Mouse (Mus musculus): ENCODE results near the gene Mid1.
"Not testable (repeated sequence)": the region's sequence is repeated elsewhere in the genome, so short reads cannot be mapped to it uniquely, and the experiment has no call there.

Mid1 gene

GRCm38 (mm10) chrX:169999912-170000641 is 315.1 kb downstream of the Mid1 start:
- not testable (repeated sequence) for DNase-seq (ENCODE audit: low read depth)

DNA sequence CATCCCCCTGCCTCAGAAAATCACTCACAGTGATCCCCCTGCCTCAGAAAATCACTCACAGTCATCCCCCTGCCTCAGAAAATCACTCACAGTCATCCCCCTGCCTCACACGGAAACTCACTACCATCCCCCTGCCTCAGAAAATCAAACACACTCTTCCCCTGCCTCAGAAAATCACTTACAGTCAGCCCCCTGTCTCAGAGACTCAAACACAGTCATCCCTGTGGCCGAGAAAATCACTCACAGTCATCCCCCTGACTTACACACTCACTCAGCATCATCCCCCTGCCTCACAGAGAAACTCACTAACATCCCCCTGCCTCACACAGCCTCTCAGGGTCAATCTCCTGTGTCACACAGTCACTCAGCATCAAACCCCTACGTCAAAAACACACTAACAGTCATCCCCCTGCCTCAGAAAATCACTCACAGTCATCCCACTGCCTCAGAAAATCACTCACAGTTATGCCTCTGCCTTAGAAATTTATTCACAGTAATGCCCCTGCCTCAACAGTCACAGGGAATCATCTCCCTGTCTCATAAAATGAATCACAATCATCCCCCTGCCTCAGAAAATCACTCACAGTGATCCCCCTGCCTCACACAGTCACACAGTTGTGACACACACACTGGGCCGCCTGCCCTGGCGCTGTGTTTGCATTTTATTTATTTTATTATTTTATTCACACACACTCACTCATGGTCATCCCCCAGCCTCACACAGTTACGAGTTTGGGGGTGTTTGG is 315.8 kb downstream of the Mid1 start:
- DNase-seq (ENCODE audit: low read depth) = not testable (repeated sequence)

DNA sequence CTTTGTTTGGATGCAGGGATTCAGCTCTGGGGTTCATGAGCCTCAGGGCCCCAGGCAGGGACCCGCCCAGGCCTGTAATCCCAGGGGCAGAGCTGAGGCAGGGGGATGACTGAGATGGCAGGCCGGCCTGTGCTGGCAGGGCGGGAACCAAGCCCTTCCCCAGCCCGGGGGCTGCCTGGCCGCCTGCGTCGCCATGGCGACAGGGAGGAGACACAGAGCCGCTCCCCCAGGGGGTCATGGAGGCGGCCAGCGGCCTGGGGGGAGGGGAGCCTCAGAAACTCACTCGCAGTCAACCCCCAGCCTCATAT is 316.3 kb downstream of the Mid1 start:
- DNase-seq (ENCODE audit: low read depth) = not testable (repeated sequence)

GRCm38 (mm10) chrX:170002510-170003197 is 317.7 kb downstream of the Mid1 start:
- DNase-seq (ENCODE audit: low read depth) = not testable (repeated sequence)

- DNase-seq (ENCODE audit: low read depth) = not testable (repeated sequence)
Observed at GRCm38 (mm10) chrX:170003536-170003935, 318.5 kb downstream of the Mid1 start.

DNA sequence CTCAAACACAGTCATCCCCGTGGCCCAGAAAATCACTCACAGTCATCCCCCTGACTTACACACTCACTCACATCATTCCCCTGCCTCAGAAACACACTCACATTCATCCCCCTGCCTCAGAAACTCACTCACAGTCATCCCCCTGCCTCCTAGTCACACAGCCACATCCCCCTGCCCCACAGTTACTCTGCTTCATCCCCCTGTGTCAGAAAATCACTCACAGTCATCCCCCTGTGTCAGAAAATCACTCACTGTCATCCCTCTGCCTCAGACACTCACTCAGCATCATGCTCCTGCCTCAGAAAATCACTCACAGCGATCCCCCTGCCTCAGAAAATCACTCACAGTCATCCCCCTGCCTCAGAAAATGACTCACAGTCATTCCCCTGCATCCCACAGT is 319.2 kb downstream of the Mid1 start:
- not testable (repeated sequence) for DNase-seq (ENCODE audit: low read depth)

DNA sequence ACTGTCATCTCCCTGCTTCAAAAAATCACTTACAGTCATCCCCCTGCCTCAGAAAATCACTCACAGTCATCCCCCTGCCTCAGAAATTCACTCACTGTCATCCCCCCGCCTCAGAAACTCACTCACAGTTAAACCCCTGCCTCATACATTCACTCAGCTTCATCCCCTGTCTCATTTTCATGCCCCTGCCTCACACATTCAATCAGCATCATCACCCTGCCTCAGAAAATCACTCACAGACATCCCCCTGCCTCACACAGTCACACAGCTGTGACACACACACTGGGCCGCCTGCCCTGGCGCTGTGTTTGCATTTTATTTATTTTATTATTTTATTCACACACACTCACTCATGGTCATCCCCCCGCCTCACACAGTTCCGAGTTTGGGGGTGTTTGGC is 319.8 kb downstream of the Mid1 start:
- not testable (repeated sequence) for DNase-seq (ENCODE audit: low read depth)

DNA sequence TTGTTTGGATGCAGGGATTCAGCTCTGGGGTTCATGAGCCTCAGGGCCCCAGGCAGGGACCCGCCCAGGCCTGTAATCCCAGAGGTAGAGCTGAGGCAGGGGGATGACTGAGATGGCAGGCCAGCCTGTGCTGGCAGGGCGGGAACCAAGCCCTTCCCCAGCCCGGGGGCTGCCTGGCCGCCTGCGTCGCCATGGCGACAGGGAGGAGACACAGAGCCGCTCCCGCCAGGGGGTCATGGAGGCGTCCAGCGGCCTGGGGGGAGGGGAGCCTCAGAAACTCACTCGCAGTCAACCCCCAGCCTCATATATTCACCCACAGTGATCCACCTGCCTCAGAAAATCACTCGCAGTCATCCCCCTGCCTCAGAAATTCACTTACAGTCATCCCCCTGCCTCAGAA is 320.2 kb downstream of the Mid1 start:
- DNase-seq (ENCODE audit: low read depth) = not testable (repeated sequence)

GRCm38 (mm10) chrX:170005695-170006297 is 320.8 kb downstream of the Mid1 start:
- DNase-seq (ENCODE audit: low read depth) = not testable (repeated sequence)

GRCm38 (mm10) chrX:170006694-170007247 is 321.8 kb downstream of the Mid1 start:
- DNase-seq (ENCODE audit: low read depth) = not testable (repeated sequence)

DNA sequence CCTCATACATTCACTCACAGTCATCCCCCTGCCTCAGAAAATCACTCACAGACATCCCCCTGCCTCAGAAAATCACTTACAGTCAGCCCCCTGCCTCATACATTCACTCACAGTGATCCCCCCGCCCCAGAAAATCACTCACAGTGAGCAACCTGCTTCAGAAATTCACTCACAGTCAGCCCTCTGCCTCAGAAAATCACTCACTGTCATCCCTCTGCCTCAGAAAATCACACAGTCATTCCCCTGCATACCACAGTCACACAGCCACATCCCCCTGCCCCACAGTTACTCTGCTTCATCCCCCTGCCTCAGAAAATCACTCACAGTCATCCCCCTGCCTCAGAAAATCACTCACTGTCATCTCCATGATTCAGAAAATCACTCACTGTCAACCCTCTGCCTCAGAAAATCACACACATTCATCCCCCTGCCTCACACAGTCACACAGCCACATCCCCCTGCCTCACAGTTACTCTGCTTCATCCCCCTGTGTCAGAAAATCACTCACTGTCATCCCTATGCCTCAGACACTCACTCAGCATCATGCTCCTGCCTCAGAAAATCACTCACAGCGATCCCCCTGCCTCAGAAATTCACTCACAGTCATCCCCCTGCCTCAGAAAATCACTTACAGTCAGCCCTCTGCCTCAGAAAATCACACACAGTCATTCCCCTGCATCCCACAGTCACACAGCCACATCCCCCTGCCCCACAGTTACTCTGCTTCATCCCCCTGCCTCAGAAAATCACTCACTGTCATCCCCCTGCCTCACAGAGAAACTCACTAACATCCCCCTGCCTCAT is 322.6 kb downstream of the Mid1 start:
- DNase-seq (ENCODE audit: low read depth) = not testable (repeated sequence)

DNA sequence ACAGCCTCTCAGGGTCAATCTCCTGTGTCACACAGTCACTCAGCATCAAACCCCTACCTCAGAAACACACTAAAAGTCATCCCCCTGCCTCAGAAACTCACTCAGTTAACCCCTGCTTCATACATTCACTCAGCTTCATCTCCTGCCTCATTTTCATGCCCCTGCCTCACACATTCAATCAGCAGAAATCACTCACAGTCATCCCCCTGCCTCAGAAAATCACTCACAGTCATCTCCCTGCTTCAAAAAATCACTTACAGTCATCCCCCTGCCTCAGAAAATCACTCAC is 323.1 kb downstream of the Mid1 start:
- DNase-seq (ENCODE audit: low read depth) = not testable (repeated sequence)

DNA sequence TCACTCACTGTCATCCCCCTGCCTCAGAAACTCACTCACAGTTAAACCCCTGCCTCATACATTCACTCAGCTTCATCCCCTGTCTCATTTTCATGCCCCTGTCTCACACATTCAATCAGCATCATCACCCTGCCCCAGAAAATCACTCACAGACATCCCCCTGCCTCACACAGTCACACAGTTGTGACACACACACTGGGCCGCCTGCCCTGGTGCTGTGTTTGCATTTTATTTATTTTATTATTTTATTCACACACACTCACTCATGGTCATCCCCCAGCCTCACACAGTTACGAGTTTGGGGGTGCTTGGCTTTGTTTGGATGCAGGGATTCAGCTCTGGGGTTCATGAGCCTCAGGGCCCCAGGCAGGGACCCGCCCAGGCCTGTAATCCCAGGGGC is 323.6 kb downstream of the Mid1 start:
- not testable (repeated sequence) for DNase-seq (ENCODE audit: low read depth)

DNA sequence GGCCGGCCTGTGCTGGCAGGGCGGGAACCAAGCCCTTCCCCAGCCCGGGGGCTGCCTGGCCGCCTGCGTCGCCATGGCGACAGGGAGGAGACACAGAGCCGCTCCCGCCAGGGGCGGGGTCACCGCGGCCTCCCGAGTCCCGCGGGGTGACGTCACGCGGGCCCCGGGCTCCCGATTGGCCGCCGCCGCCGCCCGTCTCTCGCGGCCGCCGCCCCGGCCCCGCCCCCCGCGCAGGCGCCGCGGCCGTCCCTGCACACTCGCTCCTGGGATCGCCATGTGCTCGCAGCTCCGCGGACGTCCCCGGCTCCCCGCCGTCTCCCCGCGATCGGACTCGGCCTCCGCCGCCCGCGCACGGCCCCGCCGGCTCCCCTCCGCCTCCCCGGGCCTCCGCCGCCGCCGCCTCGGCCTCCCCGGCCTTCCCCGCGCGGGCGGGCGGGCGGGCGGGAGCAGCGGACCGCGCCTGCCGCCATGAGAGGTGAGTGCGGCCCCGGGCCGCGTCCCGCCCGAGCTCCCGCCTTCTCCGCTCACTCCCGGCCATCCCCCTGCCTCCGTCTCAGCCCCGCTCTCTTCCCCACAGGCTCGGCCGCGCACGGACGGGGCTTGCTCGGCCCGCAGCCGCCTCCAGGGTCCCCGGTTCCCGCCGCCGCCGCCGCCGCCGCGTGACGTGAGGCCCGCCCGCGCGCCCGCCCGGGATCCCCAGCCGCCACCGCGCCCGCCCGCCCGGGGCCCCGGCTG is 324.2 kb downstream of the Mid1 start, which contains the start of gene Gm21887:
Gm21887 (plus strand) TSS at position 644 of the 735 bp plus-strand sequence.
- DNase-seq (ENCODE audit: low read depth) = peak; percentile 100

DNA sequence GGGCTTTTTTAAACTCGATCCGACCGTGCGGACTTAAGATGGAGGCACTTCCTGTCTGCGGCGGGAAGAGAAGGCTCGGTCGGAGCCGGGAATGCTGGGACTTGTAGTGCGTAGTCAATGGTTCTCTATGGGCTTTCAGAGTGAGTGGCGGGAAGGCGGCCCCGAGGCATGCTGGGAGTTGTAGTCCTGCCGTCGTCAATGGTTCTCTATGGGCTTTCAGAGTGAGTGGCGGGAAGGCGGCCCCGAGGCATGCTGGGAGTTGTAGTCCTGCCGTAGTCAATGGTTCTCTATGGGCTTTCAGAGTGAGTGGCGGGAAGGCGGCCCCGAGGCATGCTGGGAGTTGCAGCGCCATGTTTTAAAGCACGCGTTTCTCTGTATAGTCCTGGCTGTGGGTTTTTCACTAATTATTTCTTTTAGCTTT is 324.8 kb downstream of the Mid1 start:
- DNase-seq (ENCODE audit: low read depth) = peak; percentile 100

- not testable (repeated sequence) for DNase-seq (ENCODE audit: low read depth)
Observed at GRCm38 (mm10) chrX:170010581-170011528, 325.9 kb downstream of the Mid1 start.

GRCm38 (mm10) chrX:170011529-170011879 is 326.5 kb downstream of the Mid1 start:
- not testable (repeated sequence) for DNase-seq (ENCODE audit: low read depth)

DNA sequence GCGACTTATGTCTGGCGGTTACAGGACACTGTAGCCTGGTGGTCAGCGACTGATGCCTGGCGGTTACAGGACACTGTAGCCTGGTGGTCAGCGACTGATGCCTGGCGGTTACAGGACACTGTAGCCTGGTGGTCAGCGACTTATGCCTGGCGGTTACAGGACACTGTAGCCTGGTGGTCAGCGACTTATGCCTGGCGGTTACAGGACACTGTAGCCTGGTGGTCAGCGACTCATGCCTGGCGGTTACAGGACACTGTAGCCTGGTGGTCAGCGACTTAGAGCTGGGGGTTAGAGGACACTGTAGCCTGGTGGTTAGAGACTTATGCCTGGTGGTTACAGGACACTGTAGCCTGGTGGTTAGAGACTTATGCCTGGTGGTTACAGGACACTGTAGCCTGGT is 328.4 kb downstream of the Mid1 start:
- not testable (repeated sequence) for DNase-seq (ENCODE audit: low read depth)

DNA sequence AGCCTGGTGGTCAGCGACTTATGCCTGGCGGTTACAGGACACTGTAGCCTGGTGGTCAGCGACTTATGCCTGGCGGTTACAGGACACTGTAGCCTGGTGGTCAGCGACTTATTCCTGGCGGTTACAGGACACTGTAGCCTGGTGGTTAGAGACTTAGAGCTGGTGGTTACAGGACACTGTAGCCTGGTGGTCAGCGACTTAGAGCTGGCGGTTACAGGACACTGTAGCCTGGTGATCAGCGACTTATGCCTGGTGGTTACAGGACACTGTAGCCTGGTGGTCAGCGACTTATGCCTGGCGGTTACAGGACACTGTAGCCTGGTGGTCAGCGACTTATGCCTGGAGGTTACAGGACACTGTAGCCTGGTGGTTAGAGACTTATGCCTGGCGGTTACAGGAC is 329.0 kb downstream of the Mid1 start:
- DNase-seq (ENCODE audit: low read depth) = not testable (repeated sequence)

DNA sequence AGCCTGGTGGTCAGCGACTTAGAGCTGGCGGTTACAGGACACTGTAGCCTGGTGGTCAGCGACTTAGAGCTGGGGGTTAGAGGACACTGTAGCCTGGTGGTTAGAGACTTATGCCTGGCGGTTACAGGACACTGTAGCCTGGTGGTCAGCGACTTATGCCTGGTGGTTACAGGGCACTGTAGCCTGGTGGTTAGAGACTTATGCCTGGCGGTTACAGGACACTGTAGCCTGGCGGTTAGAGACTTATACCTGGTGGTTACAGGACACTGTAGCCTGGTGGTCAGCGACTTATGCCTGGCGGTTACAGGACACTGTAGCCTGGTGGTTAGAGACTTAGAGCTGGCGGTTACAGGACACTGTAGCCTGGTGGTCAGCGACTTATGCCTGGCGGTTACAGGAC is 330.9 kb downstream of the Mid1 start:
- DNase-seq (ENCODE audit: low read depth) = not testable (repeated sequence)

Measured in c-Kit-positive CD71-negative TER-119-negative erythroid progenitor cells, embryonic 14.5 days (primary cell).